Mouse (Mus musculus): Measurements from ENCODE around the gene Epb41.

DNA sequence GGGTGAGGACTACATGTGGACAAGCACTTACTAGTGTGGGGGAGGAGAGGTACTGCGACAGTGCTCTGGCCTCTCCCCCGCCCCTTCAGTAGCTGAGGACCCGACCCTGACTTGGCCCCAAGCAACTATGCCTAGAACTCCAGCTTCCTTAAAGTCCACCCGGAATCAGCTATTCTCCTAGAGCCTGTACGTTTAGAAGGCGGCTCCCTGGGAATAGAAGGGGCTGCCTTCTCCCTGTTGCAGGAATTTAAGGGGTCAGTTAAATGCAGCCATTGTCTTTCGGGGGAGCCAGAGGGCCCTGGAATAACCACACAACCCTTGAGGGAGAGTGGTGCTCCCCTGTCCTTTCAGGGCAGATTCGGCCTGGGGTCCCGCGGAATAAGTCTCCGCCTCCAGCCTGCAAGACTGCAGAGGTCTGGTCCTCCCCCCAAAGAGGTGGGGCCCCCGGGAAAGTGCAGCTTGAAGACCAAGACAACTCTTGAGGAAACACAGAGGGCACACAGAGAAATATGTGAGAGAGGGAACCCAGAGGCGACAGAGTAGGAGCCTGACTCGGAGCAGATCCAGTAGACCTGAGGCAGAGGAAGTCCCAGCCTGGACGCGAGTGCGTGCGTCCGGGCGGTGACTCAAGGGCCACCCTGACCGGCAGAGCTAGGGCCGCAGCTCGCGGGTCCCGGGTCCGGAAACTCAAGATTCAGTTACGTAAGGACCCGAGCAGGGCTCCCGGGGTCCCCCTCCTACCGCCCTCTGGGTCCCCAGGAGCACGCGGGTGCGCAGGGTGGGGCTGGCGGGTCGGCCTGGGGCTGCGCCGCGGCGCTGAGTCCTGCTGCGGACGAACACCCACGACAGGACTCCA lies 816 bp downstream of the Epb41 start, which contains the start of gene Gm10300:
- TF ChIP-seq EP300 (IDR thresholded peaks at IDR 0.05; ENCODE audit: low read depth) (no peak), CTCF (IDR thresholded peaks at IDR 0.05; ENCODE audit: low read depth) (no peak)
